Mouse (Mus musculus): ENCODE data around the gene Aagab. TPM values are rescaled to one million over a fixed set of nuclear protein-coding genes. Genes with fewer than 3 reads are reported as not detected.

The Aagab gene
- polyA plus RNA-seq, 1 experiment from 2014 or later = 27.7 TPM

DNA sequence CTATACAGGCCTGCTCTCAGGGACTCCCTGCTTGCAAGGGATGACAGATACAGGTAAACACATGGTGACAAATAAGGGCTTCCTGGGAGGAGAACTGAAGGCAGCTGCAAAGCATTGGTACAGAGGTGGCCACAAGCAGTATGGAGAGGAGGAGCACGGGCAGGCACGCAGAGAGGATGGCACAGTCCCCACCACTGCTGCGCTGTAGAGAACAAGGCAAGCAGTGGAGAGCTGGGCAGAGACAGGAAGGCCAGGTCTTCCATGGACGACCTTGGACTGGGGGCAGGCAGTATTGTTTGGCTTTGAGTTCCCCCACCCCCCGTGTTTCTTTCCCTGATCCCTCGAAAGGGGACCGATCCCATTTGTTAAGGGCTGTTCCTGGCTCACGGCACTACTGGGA is 42.6 kb downstream of the Aagab start:
- ATAC-seq (replicated peaks; ENCODE audit: low FRiP score) = no peak
- H3K9ac ChIP-seq (ENCODE audit: low read depth, low read length) = no peak overlapping the region
- no peak overlapping the region for H3K4me2 ChIP-seq
- DNase-seq (ENCODE audit: low spot score) = no peak
- H3K36me3 ChIP-seq (ENCODE audit: control insufficient read depth, insufficient read depth, low read length) = peaks cover 15% of the 10 kb centered on the region
- 77% methylated on average over 8 of the region's 8 CpGs for WGBS
- H3K9me3 ChIP-seq (ENCODE audit: control insufficient read depth, low read length) = no peaks in the 10 kb centered on the region
- H3K4me3 ChIP-seq (ENCODE audit: low read depth, low read length) = no peak overlapping the region
- no peaks in the 10 kb centered on the region for H3K27me3 ChIP-seq (replicated peaks; ENCODE audit: control insufficient read depth, insufficient read depth, low read length)
- H3K4me1 ChIP-seq (replicated peaks; ENCODE audit: control insufficient read depth, insufficient read depth, low read length) = no peaks in the 10 kb centered on the region
- no peak overlapping the region for H3K27ac ChIP-seq (ENCODE audit: low read depth, low read length)

DNA sequence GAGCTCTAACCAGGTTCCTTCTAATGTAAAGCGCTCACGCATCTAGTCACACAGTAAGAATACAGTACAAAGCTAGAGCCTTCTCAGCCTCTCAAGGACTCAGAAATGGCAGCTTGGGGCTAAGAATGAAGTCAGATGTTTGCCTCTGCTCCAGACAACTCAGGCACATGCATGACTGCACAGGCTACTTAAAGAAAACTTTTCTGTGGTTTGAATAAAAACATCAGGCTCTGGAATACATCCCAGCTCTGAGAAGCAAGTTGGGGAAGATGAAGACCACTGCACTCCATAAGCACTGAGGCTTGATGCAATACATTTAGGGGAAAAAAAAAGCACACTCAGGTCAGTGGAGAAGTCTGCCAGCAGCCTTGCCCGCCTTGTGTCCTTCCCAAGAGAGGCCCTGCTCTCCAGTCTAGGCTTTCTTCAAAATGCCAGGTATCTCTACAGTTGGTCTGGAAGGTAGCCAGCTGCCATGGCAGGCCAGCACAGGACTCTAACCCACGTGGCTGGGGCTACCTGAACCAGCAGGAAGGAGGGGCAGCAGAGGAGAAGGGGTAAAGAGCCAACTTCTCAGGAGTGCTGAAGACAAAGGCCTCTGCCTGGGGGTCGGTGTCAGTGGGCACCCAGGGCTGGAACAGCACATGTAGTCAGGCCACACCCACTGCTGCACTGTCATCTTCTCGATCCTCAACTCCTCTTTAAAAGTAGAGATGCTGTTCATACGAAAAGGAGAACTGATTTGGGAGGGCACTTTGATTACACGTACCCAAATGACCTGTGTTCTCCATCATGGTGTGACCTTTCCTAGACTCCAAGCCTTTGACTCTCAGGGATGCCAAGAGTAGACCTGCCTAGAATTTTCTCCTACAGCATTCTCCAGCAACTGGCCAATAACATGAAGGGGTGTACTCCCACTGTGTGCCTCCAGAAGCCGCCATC is 45.4 kb downstream of the Aagab start:
- Histone ChIP-seq H3K4me2 (no peak overlapping the region), H3K9me3 (ENCODE audit: control insufficient read depth, low read length) (no peaks in the 10 kb centered on the region), H3K36me3 (ENCODE audit: control insufficient read depth, insufficient read depth, low read length) (peaks cover 14% of the 10 kb centered on the region), H3K27ac (ENCODE audit: low read depth, low read length) (no peak overlapping the region), H3K4me1 (replicated peaks; ENCODE audit: control insufficient read depth, insufficient read depth, low read length) (no peaks in the 10 kb centered on the region), H3K4me3 (ENCODE audit: low read depth, low read length) (no peak overlapping the region), H3K27me3 (replicated peaks; ENCODE audit: control insufficient read depth, insufficient read depth, low read length) (no peaks in the 10 kb centered on the region), H3K9ac (ENCODE audit: low read depth, low read length) (no peak overlapping the region)
- WGBS = 73% methylated on average over 9 of the region's 9 CpGs
- DNase-seq (ENCODE audit: low spot score) = no peak
- ATAC-seq (replicated peaks; ENCODE audit: low FRiP score) = no peak

DNA sequence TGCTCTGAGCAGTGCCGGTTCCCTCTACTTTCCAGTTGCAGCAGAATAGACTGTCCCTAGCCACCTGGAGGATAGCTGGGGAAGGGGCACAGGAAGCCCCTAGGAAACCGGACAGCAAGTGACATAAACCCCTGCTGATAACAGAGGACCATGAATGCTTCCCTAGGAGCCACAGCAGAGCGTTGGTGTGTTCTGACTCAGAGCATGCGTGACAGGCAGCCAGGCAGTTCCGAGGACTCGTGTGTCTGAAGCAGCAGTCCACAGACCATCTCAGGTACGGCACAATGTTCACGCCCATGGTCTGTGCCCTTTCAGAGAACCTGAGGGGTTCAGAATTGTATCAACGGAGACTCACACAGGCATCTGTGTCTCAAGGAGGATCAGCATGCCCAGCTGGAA is 46.1 kb downstream of the Aagab start:
- no peaks in the 10 kb centered on the region for H3K9me3 ChIP-seq (ENCODE audit: control insufficient read depth, low read length)
- DNase-seq (ENCODE audit: low spot score) (no peak), ATAC-seq (replicated peaks; ENCODE audit: low FRiP score) (no peak)
- no peak overlapping the region for H3K27ac ChIP-seq (ENCODE audit: low read depth, low read length)
- peaks cover 12% of the 10 kb centered on the region for H3K36me3 ChIP-seq (ENCODE audit: control insufficient read depth, insufficient read depth, low read length)
- H3K27me3 ChIP-seq (replicated peaks; ENCODE audit: control insufficient read depth, insufficient read depth, low read length) = no peaks in the 10 kb centered on the region
- H3K4me1 ChIP-seq (replicated peaks; ENCODE audit: control insufficient read depth, insufficient read depth, low read length) = no peaks in the 10 kb centered on the region
- H3K4me2 ChIP-seq = no peak overlapping the region
- H3K9ac ChIP-seq (ENCODE audit: low read depth, low read length) = no peak overlapping the region
- H3K4me3 ChIP-seq (ENCODE audit: low read depth, low read length) = no peak overlapping the region
- WGBS = 79% methylated on average over 9 of the region's 9 CpGs

DNA sequence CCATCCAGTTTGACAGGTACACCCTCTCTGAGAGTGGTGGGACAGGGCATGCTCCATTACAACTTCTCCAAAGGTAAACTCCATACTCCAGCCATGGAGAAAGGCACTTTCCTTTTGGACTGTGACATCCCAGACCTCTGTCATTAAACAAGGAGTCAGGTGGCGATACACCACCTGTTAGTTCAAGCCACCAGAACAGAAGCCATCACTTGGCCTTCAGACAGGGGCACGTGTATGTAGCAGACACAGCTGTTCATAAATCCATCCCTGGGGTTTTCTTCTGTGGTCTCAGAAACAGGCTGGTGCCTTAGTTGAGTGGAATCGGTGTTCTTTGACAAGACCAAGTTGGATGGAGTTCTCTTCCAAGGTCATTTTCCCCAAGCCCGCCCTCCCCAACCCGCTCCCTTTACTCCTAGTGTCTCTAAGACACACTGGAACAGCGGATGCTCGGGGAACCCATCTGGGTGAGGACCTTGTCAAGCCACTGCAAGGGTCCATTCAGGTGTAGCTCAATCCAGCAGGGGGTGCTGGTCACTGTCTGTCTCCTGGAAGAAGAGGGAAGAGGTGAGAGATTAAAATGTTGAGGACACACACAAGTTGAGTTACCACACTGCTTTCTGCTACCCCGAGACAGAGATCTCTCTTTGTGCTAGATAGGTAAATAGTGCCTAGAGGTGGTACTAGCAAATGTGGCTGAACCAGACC is 47.5 kb downstream of the Aagab start:
- H3K36me3 ChIP-seq (ENCODE audit: control insufficient read depth, insufficient read depth, low read length) = peaks cover 17% of the 10 kb centered on the region
- H3K4me1 ChIP-seq (replicated peaks; ENCODE audit: control insufficient read depth, insufficient read depth, low read length) = no peaks in the 10 kb centered on the region
- H3K9me3 ChIP-seq (ENCODE audit: control insufficient read depth, low read length) = no peaks in the 10 kb centered on the region
- H3K9ac ChIP-seq (ENCODE audit: low read depth, low read length) = no peak overlapping the region
- no peaks in the 10 kb centered on the region for H3K27me3 ChIP-seq (replicated peaks; ENCODE audit: control insufficient read depth, insufficient read depth, low read length)
- ATAC-seq (replicated peaks; ENCODE audit: low FRiP score) (no peak), DNase-seq (ENCODE audit: low spot score) (no peak)
- H3K4me2 ChIP-seq = no peak overlapping the region
- H3K4me3 ChIP-seq (ENCODE audit: low read depth, low read length) = no peak overlapping the region
- WGBS = 78% methylated on average over 8 of the region's 8 CpGs
- H3K27ac ChIP-seq (ENCODE audit: low read depth, low read length) = no peak overlapping the region

DNA sequence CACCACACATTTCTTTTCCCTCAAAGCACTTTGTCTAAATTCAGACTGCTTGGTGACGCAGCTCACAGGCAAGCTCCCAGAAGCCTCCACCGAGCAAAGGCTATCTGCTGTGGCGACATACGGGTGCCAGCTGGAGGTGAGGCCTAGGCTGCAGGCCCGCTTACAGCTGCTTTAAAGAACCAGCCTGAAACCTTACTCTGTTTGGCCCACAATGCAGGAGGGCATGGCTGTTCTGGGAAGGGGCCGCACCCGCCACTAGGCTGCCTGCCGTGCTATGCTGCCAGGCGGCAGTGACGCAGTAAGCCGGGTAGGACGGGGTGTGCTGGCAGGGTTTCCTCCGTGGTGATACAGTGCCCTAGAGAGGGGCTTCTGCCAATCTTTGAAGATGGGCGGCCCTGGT is 48.4 kb downstream of the Aagab start:
- DNase-seq (ENCODE audit: low spot score) = no peak
- no peak for ATAC-seq (replicated peaks; ENCODE audit: low FRiP score)
- Histone ChIP-seq H3K4me2 (no peak overlapping the region), H3K36me3 (ENCODE audit: control insufficient read depth, insufficient read depth, low read length) (peaks cover 22% of the 10 kb centered on the region), H3K4me1 (replicated peaks; ENCODE audit: control insufficient read depth, insufficient read depth, low read length) (no peaks in the 10 kb centered on the region), H3K9ac (ENCODE audit: low read depth, low read length) (no peak overlapping the region), H3K27me3 (replicated peaks; ENCODE audit: control insufficient read depth, insufficient read depth, low read length) (no peaks in the 10 kb centered on the region), H3K9me3 (ENCODE audit: control insufficient read depth, low read length) (no peaks in the 10 kb centered on the region), H3K4me3 (ENCODE audit: low read depth, low read length) (no peak overlapping the region), H3K27ac (ENCODE audit: low read depth, low read length) (no peak overlapping the region)
- WGBS = 88% methylated on average over 14 of the region's 14 CpGs

DNA sequence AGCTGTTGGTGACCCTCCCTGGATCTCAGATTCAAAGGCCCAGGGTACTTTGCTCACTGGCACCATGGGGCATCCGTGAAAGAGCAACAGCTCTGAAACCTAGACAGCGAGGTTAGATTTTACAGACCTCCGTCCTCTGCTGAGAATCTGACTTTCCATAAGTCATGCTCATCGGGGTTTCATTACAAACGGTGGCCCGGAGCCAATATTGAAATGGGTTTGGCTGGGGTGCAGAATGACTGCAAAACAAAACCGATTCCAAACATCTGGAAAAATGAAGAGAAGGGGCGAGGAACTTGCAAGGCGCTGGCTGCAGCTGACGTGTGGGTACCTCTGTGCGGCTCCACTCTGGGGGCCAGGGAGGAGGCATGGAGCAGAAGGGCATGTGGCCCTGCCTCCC is 49.1 kb downstream of the Aagab start:
- Histone ChIP-seq H3K9me3 (ENCODE audit: control insufficient read depth, low read length) (no peaks in the 10 kb centered on the region), H3K4me2 (no peak overlapping the region), H3K9ac (ENCODE audit: low read depth, low read length) (no peak overlapping the region), H3K4me1 (replicated peaks; ENCODE audit: control insufficient read depth, insufficient read depth, low read length) (no peaks in the 10 kb centered on the region), H3K4me3 (ENCODE audit: low read depth, low read length) (no peak overlapping the region), H3K27ac (ENCODE audit: low read depth, low read length) (no peak overlapping the region), H3K27me3 (replicated peaks; ENCODE audit: control insufficient read depth, insufficient read depth, low read length) (no peaks in the 10 kb centered on the region), H3K36me3 (ENCODE audit: control insufficient read depth, insufficient read depth, low read length) (peaks cover 22% of the 10 kb centered on the region)
- no peak for DNase-seq (ENCODE audit: low spot score)
- no peak for ATAC-seq (replicated peaks; ENCODE audit: low FRiP score)
- WGBS = 91% methylated on average over 11 of the region's 11 CpGs

DNA sequence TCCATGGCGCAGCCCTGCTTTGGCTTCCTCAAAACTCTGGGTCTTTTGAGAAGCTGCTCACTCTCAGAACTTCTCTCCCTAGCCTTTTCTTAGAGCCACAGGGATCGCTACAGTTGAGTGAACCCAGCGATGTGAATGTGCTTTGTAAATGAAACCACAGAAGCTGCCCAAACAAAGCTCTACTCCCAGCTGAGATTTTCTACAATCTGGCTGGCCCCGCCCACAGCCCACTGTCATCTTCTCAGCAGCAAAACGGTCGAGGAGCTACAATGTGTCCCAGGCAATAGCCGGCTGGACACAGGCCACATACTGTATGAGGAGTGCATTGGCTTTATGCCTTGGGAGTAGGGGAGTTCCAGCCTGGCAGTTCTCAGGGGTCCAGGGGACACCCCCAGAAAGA is 51.2 kb downstream of the Aagab start:
- no peak overlapping the region for H3K4me2 ChIP-seq
- no peaks in the 10 kb centered on the region for H3K27me3 ChIP-seq (replicated peaks; ENCODE audit: control insufficient read depth, insufficient read depth, low read length)
- no peak for DNase-seq (ENCODE audit: low spot score)
- H3K27ac ChIP-seq (ENCODE audit: low read depth, low read length) = no peak overlapping the region
- H3K4me1 ChIP-seq (replicated peaks; ENCODE audit: control insufficient read depth, insufficient read depth, low read length) = no peaks in the 10 kb centered on the region
- H3K36me3 ChIP-seq (ENCODE audit: control insufficient read depth, insufficient read depth, low read length) = peaks cover 20% of the 10 kb centered on the region
- H3K9me3 ChIP-seq (ENCODE audit: control insufficient read depth, low read length) = no peaks in the 10 kb centered on the region
- no peak overlapping the region for H3K9ac ChIP-seq (ENCODE audit: low read depth, low read length)
- H3K4me3 ChIP-seq (ENCODE audit: low read depth, low read length) = no peak overlapping the region
- 65% methylated on average over 7 of the region's 7 CpGs for WGBS
- no peak for ATAC-seq (replicated peaks; ENCODE audit: low FRiP score)

DNA sequence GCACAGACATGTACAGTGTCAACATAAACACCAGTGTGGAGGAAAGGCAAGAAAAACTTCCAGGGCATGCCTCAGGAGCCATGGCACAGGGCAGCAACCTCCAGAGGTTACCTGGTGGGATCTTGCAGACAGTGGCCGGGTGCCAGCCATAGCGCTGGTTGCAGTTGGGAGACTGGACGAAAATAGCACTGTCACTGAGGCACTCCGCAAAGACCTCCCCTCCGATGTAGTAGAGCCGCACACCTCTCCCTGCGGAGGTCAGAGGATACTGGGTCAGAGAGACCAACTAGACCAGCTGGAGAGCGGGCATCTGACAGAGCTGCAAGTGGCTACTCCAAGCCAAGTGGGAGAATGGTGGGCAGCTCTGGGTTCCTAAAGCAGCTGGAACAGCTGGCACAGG is 52.1 kb downstream of the Aagab start:
- Histone ChIP-seq H3K4me3 (ENCODE audit: low read depth, low read length) (no peak overlapping the region), H3K4me1 (replicated peaks; ENCODE audit: control insufficient read depth, insufficient read depth, low read length) (no peaks in the 10 kb centered on the region), H3K9me3 (ENCODE audit: control insufficient read depth, low read length) (no peaks in the 10 kb centered on the region), H3K27ac (ENCODE audit: low read depth, low read length) (no peak overlapping the region; the same call in 1 of the 2 replicates), H3K27me3 (replicated peaks; ENCODE audit: control insufficient read depth, insufficient read depth, low read length) (no peaks in the 10 kb centered on the region), H3K36me3 (ENCODE audit: control insufficient read depth, insufficient read depth, low read length) (peaks cover 17% of the 10 kb centered on the region), H3K4me2 (no peak overlapping the region), H3K9ac (ENCODE audit: low read depth, low read length) (no peak overlapping the region)
- ATAC-seq (replicated peaks; ENCODE audit: low FRiP score) = no peak
- no peak for DNase-seq (ENCODE audit: low spot score)
- 90% methylated on average over 8 of the region's 8 CpGs for WGBS
